Mouse (Mus musculus): ENCODE data around the gene Trim66. TPM values are rescaled to one million over a fixed set of nuclear protein-coding genes. Genes with fewer than 3 reads are reported as not detected.

Gene Trim66
- polyA plus RNA-seq, 1 experiment = 5.7 TPM

DNA sequence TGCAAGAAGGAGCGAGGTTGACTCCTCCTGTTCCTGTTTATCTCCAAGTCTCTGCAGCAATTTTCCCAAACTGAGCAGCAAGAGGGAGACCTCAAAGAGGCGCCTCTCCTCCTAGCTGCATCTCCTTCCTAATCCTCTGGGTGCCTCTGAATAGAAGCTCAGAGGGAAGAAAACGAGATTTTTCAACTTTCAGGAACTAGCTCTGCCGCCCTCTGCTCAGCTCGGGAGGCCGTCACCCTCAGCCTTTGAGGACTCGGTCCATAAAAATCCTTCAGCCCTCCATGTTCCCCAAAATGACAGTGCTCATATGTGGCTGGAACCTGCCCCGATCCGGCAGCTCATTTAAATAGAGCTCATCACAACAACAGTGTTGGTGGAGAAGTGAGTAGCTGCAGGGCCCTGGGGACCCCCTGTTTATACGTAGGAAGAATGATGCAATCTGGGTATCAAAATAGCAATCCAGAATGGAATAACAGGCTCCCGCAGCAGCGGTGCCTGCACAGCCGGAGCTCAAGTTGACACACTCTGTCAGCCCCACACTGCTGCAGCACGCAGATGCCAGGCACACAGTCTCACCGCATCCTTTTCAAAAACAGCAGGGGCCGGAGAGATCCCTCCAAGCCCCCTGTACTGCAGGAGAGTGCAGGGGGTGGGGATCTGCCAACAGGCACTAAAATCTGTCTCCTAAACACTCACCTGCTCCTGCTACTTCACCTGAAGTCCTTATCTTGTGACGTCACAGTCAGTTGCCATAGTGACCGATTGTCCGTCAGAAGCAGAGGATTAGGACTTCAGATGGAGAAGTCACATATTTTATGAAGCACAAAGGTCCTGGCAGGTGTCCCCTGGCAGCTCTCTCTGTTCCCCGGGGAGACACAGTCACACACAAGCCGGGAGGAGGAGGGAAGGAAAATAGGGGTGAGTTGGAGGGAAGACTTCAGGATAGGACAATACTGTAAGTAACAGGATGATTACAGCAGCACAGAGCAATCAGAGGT is 14.3 kb downstream of the Trim66 start:
- H3K4me1 ChIP-seq (ENCODE audit: control insufficient read depth, insufficient read depth, low read length) = no peaks in the 10 kb centered on the region
- WGBS = 58% methylated on average over 21 of the region's 21 CpGs
- no peak overlapping the region for H3K4me3 ChIP-seq (replicated peaks; ENCODE audit: control insufficient read depth, low read depth, low read length)
- H3K27ac ChIP-seq (ENCODE audit: control insufficient read depth, insufficient read depth, low read depth, low read length, poor library complexity) = no peak overlapping the region
- TF ChIP-seq POLR2A (IDR thresholded peaks at IDR 0.05; ENCODE audit: borderline replicate concordance, control insufficient read depth, low read depth, low read length) (no peak), CTCF (IDR thresholded peaks at IDR 0.05; ENCODE audit: control insufficient read depth, insufficient read depth, low read length) (no peak)

DNA sequence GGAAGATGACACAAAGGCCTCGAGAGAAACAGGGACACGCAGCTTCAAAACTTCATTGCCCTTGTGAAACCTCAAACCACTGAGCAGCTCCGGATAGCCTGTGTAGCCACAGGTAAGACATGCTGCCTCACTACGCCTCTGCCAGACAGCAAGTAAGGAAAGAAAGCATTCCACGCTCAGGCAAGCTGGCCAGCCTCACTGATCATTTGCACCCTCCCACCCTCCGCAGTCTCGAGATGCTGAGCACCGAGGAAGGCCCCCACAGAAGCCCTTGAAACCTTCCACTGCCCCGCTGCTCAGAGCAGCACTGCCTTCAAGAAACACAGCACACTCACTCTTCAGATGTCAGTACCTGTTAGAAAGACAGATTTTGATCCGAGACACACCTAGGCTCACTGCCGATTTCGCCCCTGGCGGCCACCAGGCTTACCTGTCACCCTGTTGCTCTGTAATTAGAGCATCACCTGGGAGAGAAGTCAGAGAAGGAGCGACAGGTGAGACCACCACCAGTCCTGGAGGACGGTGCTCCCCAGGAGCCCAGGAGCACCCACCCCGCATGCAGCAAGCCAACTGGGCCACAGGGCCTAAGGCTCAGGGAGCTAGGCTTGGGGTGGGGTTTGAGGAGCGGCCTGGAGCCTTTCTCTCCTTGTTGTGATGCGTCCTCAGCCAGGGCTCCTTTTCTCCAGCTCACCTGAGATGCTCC is 15.2 kb downstream of the Trim66 start:
- no peak for TF ChIP-seq POLR2A (IDR thresholded peaks at IDR 0.05; ENCODE audit: borderline replicate concordance, control insufficient read depth, low read depth, low read length)
- TF ChIP-seq CTCF (IDR thresholded peaks at IDR 0.05; ENCODE audit: control insufficient read depth, insufficient read depth, low read length) = no peak
- WGBS = 83% methylated on average over 18 of the region's 18 CpGs
- H3K4me1 ChIP-seq (ENCODE audit: control insufficient read depth, insufficient read depth, low read length) = no peaks in the 10 kb centered on the region
- H3K27ac ChIP-seq (ENCODE audit: control insufficient read depth, insufficient read depth, low read depth, low read length, poor library complexity) = no peak overlapping the region
- H3K4me3 ChIP-seq (replicated peaks; ENCODE audit: control insufficient read depth, low read depth, low read length) = no peak overlapping the region

DNA sequence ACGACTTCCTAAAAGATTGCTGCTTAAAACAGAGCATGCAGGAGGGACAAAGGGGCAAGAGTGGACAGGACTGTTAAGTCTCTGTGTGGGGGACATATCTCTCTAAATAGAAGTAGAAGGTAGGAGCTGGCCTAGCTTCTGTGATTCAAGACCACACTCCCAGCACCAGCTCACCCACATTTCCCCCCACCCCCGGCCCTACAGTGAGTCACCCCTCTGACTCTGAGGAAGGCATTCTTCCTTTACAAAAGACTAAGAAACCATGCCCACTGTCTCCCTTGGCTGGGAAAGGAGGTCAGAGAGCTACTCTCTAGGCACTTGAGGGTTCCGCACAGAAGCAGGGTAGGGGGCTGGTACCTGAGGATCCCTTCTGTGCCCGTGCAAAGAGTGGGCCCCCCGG is 23.7 kb downstream of the Trim66 start:
- TF ChIP-seq POLR2A (IDR thresholded peaks at IDR 0.05; ENCODE audit: borderline replicate concordance, control insufficient read depth, low read depth, low read length) (no peak), CTCF (IDR thresholded peaks at IDR 0.05; ENCODE audit: control insufficient read depth, insufficient read depth, low read length) (no peak)
- no peaks in the 10 kb centered on the region for H3K4me1 ChIP-seq (ENCODE audit: control insufficient read depth, insufficient read depth, low read length)
- no peak overlapping the region for H3K4me3 ChIP-seq (replicated peaks; ENCODE audit: control insufficient read depth, low read depth, low read length)
- H3K27ac ChIP-seq (ENCODE audit: control insufficient read depth, insufficient read depth, low read depth, low read length, poor library complexity) = no peak overlapping the region
- WGBS = 68% methylated on average over 5 of the region's 5 CpGs

DNA sequence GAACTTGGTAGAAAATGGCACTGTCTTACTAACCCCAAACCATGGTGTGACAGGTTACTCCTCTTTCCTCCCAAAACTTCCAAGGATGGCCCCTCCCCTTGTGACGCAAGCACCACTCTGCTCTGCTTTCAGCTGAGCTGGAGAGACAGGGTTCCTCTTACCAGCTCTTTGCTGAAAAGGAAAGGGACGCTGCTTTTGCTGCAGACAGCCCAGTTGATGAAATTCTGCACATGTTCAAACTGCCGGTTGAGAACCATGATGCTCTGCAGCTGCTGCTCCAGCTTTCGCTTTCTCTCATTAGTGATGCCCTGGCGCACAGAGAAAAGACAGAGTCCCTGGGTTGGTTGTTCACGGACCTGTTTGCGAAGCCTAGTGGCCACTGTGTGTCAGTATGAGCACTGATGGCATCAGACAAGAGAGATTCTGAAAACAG is 27.2 kb downstream of the Trim66 start:
- TF ChIP-seq POLR2A (IDR thresholded peaks at IDR 0.05; ENCODE audit: borderline replicate concordance, control insufficient read depth, low read depth, low read length) (no peak), CTCF (IDR thresholded peaks at IDR 0.05; ENCODE audit: control insufficient read depth, insufficient read depth, low read length) (no peak)
- Histone ChIP-seq H3K4me3 (replicated peaks; ENCODE audit: control insufficient read depth, low read depth, low read length) (no peak overlapping the region), H3K27ac (ENCODE audit: control insufficient read depth, insufficient read depth, low read depth, low read length, poor library complexity) (no peak overlapping the region), H3K4me1 (ENCODE audit: control insufficient read depth, insufficient read depth, low read length) (no peaks in the 10 kb centered on the region)
- WGBS = 36% methylated on average over 7 of the region's 7 CpGs

DNA sequence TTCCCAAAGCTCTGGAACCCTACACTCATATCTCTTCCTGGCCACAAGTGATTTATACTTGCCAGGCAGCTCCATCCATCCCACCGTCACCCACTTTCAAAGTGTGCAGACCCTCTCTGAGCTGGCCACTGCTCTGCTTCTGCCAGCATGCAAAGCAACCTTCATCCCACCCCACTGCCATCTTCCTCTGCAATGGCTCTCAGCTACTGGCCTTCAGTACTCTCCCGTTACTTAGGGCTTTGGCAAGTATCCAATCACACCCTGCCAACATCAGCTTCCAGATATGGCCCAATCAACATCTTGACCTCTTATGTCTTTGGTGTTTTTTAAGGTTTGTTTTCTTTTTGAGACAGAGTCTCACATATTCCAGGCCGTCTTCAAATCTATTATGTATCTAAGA is 30.0 kb downstream of the Trim66 start:
- no peaks in the 10 kb centered on the region for H3K4me1 ChIP-seq (ENCODE audit: control insufficient read depth, insufficient read depth, low read length)
- TF ChIP-seq POLR2A (IDR thresholded peaks at IDR 0.05; ENCODE audit: borderline replicate concordance, control insufficient read depth, low read depth, low read length) (no peak), CTCF (IDR thresholded peaks at IDR 0.05; ENCODE audit: control insufficient read depth, insufficient read depth, low read length) (no peak)
- WGBS = 81% methylated on average over 3 of the region's 3 CpGs
- no peak overlapping the region for H3K4me3 ChIP-seq (replicated peaks; ENCODE audit: control insufficient read depth, low read depth, low read length)
- H3K27ac ChIP-seq (ENCODE audit: control insufficient read depth, insufficient read depth, low read depth, low read length, poor library complexity) = no peak overlapping the region

DNA sequence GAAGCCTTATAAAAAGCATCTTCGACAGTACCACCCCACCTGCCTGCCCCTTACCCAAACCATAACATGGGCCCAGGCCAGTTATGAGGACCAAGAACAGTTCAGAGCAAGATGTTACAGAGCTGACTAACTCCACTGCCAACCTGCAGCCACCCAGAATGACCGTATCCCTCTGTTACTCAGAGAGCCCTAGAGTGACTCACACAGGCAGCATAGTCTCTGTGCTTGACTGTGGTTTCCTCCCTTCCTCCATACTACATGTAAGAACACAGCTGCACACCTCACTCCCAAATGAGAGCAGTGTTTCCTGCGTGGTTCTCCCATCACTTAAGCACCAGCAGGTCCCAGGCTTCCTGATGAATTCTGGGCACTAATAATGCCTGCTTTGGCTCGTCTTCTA is 37.2 kb downstream of the Trim66 start:
- H3K4me1 ChIP-seq (ENCODE audit: control insufficient read depth, insufficient read depth, low read length) = no peaks in the 10 kb centered on the region
- H3K27ac ChIP-seq (ENCODE audit: control insufficient read depth, insufficient read depth, low read depth, low read length, poor library complexity) = no peak overlapping the region
- WGBS = 42% methylated on average over 4 of the region's 4 CpGs
- no peak for TF ChIP-seq POLR2A (IDR thresholded peaks at IDR 0.05; ENCODE audit: borderline replicate concordance, control insufficient read depth, low read depth, low read length)
- no peak for TF ChIP-seq CTCF (IDR thresholded peaks at IDR 0.05; ENCODE audit: control insufficient read depth, insufficient read depth, low read length)
- H3K4me3 ChIP-seq (replicated peaks; ENCODE audit: control insufficient read depth, low read depth, low read length) = no peak overlapping the region

DNA sequence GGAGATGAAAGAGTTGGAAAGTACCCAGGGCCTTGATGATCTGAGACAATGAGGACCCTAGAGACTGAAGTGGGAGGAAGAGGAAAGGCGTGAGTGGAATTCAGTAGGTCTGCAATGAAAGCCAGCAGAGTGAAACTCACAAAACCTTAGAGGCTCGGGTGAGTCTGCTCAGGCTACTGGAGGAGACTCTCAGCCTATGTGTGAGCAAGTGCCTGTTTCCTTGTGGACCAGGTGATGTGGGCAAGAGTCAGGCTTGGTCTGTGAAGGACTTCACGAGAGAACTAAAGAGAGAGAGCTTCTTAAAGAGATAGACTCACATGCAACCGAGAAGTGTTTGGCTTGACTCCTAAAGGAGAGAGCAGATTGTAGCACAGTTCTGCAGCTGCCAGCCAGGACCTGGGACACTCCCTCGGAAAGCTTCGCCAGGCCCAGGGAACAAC is 39.7 kb downstream of the Trim66 start:
- 62% methylated on average over 6 of the region's 6 CpGs for WGBS

DNA sequence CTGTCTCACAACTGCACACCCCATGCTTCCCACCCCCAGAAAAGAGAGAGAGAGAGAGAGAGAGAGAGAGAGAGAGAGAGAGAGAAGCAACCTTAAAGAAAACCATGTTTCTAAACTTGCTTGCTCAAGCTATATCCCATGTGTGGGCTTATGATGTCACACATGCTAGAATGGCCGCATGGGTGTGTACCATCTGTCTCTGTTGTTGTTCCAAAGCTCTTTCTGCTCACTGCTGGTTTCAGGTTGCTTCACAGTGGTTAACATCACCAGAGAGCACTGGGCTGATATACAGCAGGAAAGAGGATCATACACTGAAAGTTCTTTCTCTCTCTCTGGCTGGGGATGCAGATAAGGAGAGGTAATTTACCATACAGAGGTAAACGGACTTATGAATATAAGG is 40.3 kb downstream of the Trim66 start:
- Histone ChIP-seq H3K4me1 (ENCODE audit: control insufficient read depth, insufficient read depth, low read length) (no peaks in the 10 kb centered on the region), H3K27ac (ENCODE audit: control insufficient read depth, insufficient read depth, low read depth, low read length, poor library complexity) (no peak overlapping the region), H3K4me3 (replicated peaks; ENCODE audit: control insufficient read depth, low read depth, low read length) (no peak overlapping the region)
- no peak for TF ChIP-seq POLR2A (IDR thresholded peaks at IDR 0.05; ENCODE audit: borderline replicate concordance, control insufficient read depth, low read depth, low read length)
- no peak for TF ChIP-seq CTCF (IDR thresholded peaks at IDR 0.05; ENCODE audit: control insufficient read depth, insufficient read depth, low read length)
- 67% methylated on average over 2 of the region's 2 CpGs for WGBS

More for the DNA sequence above, 39.7 kb downstream of the Trim66 start:
- TF ChIP-seq POLR2A (IDR thresholded peaks at IDR 0.05; ENCODE audit: borderline replicate concordance, control insufficient read depth, low read depth, low read length) (no peak), CTCF (IDR thresholded peaks at IDR 0.05; ENCODE audit: control insufficient read depth, insufficient read depth, low read length) (no peak)
- H3K27ac ChIP-seq (ENCODE audit: control insufficient read depth, insufficient read depth, low read depth, low read length, poor library complexity) = no peak overlapping the region
- no peak overlapping the region for H3K4me3 ChIP-seq (replicated peaks; ENCODE audit: control insufficient read depth, low read depth, low read length)
- H3K4me1 ChIP-seq (ENCODE audit: control insufficient read depth, insufficient read depth, low read length) = no peaks in the 10 kb centered on the region

Data from bone marrow, adult 2 months (tissue).